Mouse (Mus musculus): ENCODE data around the gene Cenpf.

The Cenpf gene

GRCm38 (mm10) chr1:189627976-189628768, 59.7 kb downstream of the Cenpf start:
- peak; percentile 87 for DNase-seq

- DNase-seq, result no peak
Measured at GRCm38 (mm10) chr1:189624756-189625155, 63.1 kb downstream of the Cenpf start.

- DNase-seq, result no peak
Measured at GRCm38 (mm10) chr1:189618970-189619740, 68.7 kb downstream of the Cenpf start.

GRCm38 (mm10) chr1:189617381-189617780, 70.5 kb downstream of the Cenpf start:
- no peak for DNase-seq

GRCm38 (mm10) chr1:189615246-189615645, 72.6 kb downstream of the Cenpf start:
- DNase-seq, result no peak

GRCm38 (mm10) chr1:189613076-189613475, 74.8 kb downstream of the Cenpf start:
- no peak for DNase-seq

- no peak for DNase-seq
Measured at GRCm38 (mm10) chr1:189611775-189612174, 76.1 kb downstream of the Cenpf start.

GRCm38 (mm10) chr1:189608640-189609039, 79.2 kb downstream of the Cenpf start:
- DNase-seq, result peak; percentile 77

GRCm38 (mm10) chr1:189608039-189608438, 79.8 kb downstream of the Cenpf start:
- no peak for DNase-seq

GRCm38 (mm10) chr1:189605598-189606126, 82.2 kb downstream of the Cenpf start:
- no peak for DNase-seq

GRCm38 (mm10) chr1:189597096-189597495, 90.8 kb downstream of the Cenpf start:
- no peak for DNase-seq

Data from thymus, postnatal 4 days (tissue).